Mouse (Mus musculus): ENCODE measurements around the gene Odf3l2. TPM values are rescaled to one million over a fixed set of nuclear protein-coding genes. Genes with fewer than 3 reads are reported as not detected.

Gene Odf3l2
- total and polyA plus RNA-seq, 3 experiments: not detected

DNA sequence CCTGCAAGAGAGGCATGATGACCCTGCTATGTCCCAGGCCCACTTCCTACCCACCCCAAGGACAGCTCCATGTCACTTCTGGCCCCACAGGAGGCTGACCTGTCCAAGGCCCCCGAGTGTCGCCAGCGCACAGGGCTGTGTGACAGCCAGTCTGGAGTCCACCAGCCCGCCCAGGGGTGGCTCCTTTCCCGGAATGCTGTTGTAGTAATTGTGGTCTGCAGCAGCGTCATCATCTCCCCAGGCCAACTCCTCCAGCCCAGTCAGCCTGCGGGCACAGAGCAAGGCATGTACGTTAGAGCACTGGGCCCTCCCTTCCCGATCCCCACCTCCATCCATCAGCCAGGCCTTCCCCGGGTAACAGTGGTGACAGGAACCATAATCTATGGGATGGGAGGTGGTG is 19.4 kb downstream of the Odf3l2 start:
- DNase-seq: peak; percentile 13

DNA sequence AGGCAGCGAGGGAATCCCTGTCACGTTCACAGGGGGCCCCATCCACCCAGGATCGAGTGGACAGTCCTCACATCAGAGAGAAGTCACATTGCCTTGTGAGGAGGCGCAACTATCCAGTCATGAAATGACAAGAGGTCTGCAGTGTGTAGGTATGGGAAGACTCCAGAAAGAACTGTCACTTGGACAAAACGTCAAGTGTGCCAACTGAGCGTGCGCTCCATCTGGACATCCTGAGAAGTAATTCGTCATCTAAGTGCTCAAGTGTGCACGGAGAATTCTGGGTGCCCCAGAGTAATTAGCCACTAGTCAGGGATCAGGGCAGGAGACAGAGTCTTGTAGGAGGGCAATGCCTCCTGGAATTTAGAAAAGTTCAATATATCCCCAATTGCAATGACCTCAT is 20.1 kb downstream of the Odf3l2 start:
- no peak for DNase-seq

DNA sequence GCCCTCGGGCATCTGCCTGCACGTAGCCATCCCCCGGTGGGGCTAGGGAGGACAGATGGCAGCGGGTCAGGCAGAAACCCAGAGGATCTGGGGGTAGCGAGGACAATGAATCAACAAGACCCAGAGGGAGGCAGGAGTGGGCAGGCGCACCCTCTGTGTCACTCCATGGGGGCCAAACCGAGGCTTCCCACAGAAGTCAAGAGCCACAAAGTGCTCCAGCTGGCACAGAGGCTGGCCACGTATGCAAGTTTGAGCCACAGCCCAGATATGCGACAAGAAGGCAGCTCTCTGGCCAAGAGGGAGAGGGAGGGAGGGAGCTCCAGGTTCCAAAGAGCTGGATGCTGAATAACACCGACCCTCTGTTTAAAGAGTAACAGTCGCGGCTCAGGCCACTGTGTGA is 21.6 kb downstream of the Odf3l2 start:
- DNase-seq: no peak

- no peak for DNase-seq
Observed at GRCm38 (mm10) chr10:79616376-79616775, 29.2 kb downstream of the Odf3l2 start.

- no peak for DNase-seq
Observed at GRCm38 (mm10) chr10:79615860-79616259, 29.7 kb downstream of the Odf3l2 start.

- no peak for DNase-seq
Observed at GRCm38 (mm10) chr10:79614305-79614643, 31.3 kb downstream of the Odf3l2 start.

GRCm38 (mm10) chr10:79613578-79614304 is 31.8 kb downstream of the Odf3l2 start, which contains the start of gene C2cd4c:
TSS of gene C2cd4c (minus strand) at chr10:79614025.
- DNase-seq: peak; percentile 62

GRCm38 (mm10) chr10:79612192-79613135 is 33.1 kb downstream of the Odf3l2 start:
- DNase-seq: no peak

DNA sequence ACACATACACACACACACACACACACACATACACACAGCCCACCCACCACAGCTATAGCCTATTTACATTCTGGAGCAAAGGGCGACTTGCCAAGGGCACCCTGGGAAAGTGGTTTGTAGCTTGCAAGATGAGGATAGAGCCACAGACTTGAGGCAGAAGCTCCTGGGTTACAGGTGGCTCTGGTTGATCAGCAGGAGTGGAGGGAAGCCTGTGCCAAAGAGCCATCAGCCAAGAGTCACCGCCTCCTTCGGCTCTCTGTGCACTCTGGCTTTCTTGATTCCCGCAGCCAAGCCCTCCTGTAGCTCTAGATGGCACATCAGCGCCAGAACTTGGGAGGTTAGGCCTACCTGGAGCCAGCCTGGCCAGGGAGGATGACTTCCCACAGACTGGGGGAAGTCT is 34.2 kb downstream of the Odf3l2 start:
- DNase-seq: no peak

DNA sequence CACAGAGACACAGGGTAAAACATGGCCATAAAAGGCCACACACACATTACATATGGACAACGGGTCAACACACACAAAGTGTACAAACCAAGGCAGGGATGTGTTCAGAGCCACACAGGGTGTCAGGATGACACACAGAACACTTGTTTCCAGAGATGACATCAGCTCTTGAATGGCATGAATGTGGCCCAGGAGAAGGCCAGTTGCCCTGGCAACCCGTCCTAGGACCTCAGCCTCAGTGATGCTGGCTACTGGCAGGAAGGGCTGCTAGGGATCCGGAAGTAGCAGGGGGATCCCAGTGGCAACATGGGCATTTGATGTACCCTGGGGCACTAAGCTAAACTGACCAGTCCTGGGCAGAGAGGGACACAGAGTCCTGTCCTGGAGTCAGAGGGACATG is 36.3 kb downstream of the Odf3l2 start:
- DNase-seq: no peak

DNA sequence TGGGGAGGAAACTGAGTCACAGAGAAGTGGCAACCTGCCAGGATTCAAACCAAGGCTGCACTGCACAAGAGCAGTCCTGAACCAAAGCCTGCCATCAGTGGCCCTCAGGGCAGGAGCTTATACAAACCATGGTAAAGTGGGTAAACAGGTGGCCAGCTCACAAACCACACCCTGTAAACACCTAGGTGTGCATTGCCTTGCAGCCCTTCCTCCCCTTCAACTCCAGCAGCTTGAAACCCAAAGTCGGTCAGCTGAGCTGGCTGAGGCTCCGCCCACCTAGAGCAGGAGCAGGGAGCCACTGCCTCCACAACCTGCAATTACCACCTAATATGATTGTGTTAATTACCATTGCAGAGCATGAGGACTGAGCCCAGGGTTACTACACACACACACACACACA is 37.6 kb downstream of the Odf3l2 start:
- no peak for DNase-seq

DNA sequence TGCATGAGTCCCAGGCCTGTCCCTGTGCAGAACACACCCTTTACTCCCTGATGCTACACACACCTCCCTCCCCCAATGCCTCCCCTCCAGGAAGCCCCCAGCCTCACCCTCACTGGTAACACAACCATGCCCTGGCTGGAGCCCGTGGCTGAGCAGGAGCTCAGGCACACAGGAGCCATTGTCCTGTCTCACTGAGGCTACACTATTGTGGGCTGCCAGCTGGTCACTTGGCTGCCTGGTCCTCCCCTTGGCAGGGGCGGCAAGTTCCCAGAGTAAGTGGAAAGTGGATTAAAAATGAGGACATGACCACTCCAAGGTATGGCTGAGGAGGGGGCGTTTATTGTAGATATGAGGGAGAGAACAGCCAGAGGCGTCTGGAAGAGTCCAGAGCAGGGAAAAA is 39.0 kb downstream of the Odf3l2 start:
- no peak for DNase-seq

GRCm38 (mm10) chr10:79597936-79598230 is 47.7 kb downstream of the Odf3l2 start:
- DNase-seq: no peak

DNA sequence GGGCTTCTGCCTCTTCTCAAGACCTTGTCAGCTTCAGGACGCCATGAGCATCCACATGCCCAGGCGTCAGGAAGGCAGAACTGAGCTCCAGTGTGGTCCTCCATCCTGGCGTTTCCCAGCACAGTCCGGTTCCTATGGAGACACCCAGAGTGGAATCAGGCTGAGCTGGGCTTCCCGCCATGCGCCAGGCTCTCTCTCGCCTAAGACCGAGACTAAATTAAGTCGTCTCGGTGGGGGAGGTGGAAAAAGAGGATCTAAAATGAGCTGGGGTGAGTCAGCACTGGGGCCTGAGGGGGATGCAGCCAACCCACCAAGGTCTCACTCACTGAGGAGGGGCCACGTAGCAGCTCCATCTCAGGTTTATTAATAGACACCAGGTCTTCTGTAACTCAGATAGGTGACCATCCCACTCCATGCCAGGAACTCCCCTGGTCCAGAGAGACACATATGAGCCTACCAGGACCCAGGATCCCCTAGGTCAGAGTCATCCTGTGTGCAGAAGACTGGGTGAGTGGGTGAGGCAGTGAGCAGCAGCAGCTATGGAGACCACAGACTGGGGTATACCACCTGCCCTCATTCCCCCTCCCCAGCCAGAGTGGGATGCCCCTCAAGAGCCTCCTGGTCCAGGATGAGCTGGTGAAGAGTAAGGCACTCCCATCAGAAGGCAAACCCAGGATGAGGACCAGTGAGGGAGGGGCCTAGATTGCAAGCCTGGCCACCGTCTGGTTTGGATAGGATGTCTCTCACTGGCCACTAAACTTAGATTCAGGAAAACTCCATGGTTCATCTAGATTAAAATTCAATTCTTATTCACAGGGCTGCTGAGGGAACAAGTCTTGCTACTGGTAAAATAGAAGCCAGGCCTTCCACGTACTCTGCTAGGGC is 48.2 kb downstream of the Odf3l2 start:
- no peak for DNase-seq

DNA sequence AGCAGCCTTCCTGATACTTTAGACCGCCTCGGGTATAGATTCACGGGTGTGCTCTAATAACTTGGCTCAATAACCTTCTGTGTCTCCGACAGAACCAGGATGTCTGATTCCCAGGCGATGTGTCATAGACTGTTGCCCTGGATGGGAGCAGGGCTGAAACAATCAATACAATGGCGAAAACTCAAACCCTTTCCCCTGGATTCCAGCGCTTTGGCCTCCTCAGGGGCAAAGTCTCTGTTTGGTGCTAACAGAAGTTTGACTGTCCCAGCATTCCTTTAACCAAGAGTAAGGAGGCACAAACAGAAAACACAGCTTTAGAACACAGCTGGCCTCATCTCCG is 50.0 kb downstream of the Odf3l2 start:
- DNase-seq: no peak

DNA sequence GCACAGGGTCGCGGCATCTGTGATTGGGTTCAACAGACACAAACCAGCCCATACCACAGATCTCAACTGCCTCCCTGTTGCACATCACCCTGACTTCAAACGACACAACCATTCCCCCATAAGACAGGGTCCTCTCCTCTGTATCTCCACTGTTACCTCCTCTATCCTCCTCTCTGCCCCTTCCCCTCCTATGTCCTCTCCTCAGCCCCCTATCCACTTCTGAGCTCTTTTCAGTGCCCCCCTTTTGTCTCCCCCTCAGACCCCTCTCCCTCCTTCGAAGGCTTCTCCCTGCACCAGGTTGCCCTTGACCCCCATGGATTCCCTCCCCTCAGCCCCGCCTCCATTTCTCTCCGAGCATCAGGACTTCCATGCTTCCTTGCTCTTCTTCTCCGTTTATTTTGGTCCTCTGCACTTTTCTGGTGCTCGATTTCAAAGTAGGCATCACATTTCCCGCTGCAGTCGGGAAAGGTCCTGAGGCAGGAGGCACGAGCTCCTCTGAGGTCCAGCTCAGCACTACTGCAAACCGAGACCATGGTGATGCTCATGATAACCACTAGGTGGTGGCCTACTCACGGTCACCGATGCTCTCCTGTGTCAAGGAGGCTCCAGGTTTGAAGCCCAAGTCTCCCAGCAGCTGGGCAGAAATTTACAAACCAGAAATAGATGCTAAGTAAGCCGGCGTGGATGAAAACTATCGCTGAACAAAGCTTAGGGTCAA is 50.5 kb downstream of the Odf3l2 start:
- peak; percentile 50 for DNase-seq

GRCm38 (mm10) chr10:79594111-79594510 is 51.4 kb downstream of the Odf3l2 start:
- DNase-seq: no peak

DNA sequence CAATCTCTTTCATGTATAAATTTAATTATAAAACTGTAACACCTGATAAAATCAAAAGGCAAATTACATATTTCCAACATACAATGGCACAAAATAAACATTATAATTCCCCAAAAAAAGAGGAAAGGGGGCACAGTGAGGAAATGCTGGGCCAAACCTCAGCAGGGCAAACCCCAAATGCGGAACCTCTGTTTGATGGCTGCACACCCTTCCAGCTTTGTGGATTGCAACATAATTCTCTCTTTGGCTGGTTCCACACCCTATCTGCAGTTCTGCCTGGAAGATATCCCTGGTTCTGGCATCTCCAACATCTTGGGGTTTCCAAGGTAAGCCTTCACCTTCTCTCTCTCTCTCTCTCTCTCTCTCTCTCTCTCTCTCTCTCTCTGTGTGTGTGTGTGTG is 54.8 kb downstream of the Odf3l2 start:
- DNase-seq: no peak

Measured in adrenal gland, adult 2 months (tissue).